Mouse (Mus musculus) lung, embryonic 14.5 days (tissue): Measurements from ENCODE around the gene Unc5a. TPM values are rescaled to one million over a fixed set of nuclear protein-coding genes. Genes with fewer than 3 reads are reported as not detected.

Source experiments
- ATAC-seq: fragments of 200-750 bp; cut with Nextera tagmentation; 2 replicates; pipeline ENCODE4 v1.8.0; 2017; ENCODE audit warnings: mild to moderate bottlenecking, moderate TSS enrichment, moderate library complexity; ENCODE audit not compliant: insufficient read depth
- DNase-seq: peaks from one replicate; pipeline ENCODE4 v3.0.0-alpha.2; 2015
- H3K27ac ChIP-seq: fragments of 300-500 bp; sonication (generic); 2 replicates; pipeline ENCODE4 v1.5.1; 2014; ENCODE audit warnings: low read depth, mild to moderate bottlenecking, moderate library complexity
- H3K27me3 ChIP-seq: fragments of 300-500 bp; sonication (generic); 2 replicates; pipeline ENCODE4 v1.6.1; 2014; ENCODE audit warnings: low read length, control low read depth; ENCODE audit not compliant: insufficient read depth
- H3K36me3 ChIP-seq: fragments of 300-500 bp; sonication (generic); 2 replicates; pipeline ENCODE4 v1.6.1; 2014; ENCODE audit warnings: control low read depth; ENCODE audit not compliant: insufficient read depth
- H3K4me1 ChIP-seq: fragments of 300-500 bp; sonication (generic); 2 replicates; pipeline ENCODE4 v1.6.1; 2014; ENCODE audit warnings: antibody characterized with exemption, control low read depth; ENCODE audit not compliant: insufficient read depth
- H3K4me2 ChIP-seq: fragments of 300-500 bp; sonication (generic); 2 replicates; pipeline ENCODE4 v1.6.1; 2014; ENCODE audit warnings: mild to moderate bottlenecking
- H3K4me3 ChIP-seq: fragments of 300-500 bp; sonication (generic); 2 replicates; pipeline ENCODE4 v1.5.1; 2014; ENCODE audit warnings: low read depth, low read length
- H3K9ac ChIP-seq: fragments of 300-500 bp; sonication (generic); 2 replicates; pipeline ENCODE4 v1.6.1; 2014
- H3K9me3 ChIP-seq: fragments of 300-500 bp; sonication (generic); 2 replicates; pipeline ENCODE4 v1.6.1; 2016; ENCODE audit warnings: low read depth, low read length, control low read depth
- CTCF ChIP-seq: IDR thresholded peaks from 2 replicates; pipeline ENCODE4 v1.5.1; 2016; ENCODE audit warnings: antibody characterized with exemption, low read depth
- WGBS: fragments of 180-500 bp; shearing (Covaris S2); extraction: QIAGEN DNeasy Blood & Tissue Kit; methylation state at CpG from one replicate; pipeline ENCODE4 v1.1.7; 2014; 5-methylcytosine and 5-hydroxymethylcytosine counted together
- polyA plus RNA-seq: library from polyadenylated mRNA; unstranded; fragments of >200 nt; fragmentation: Nextera tagmentation; extraction: Ambion mirVana; gene quantifications from 2 replicates; pipeline ENCODE4 v1.2.1, GENCODE M21; 2014

Gene Unc5a
- polyA plus RNA-seq, 1 experiment from 2014 or later: 7.5 TPM

DNA sequence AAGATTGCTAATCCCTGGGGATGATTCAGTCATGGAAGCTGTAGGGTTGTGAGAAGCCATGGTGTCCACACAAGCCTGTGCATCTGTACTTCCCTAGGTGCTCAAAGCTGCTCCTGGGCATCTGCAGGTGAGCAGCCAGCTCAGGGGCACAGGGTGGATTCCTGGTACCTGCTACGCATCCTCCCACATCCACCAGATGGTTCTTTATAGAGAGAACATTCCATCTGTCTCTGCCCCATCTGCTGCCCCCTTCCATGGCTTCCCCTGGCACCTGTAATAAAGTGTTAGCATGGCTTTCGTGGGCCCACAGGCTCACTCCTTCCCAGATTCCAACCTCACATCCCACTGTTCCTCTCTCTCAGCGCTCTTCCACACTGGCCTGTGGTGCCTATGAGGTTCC, 10.7 kb upstream of the Unc5a start:
- Histone ChIP-seq H3K9ac (no peak overlapping the region), H3K36me3 (no peaks in the 10 kb centered on the region), H3K27me3 (no peaks in the 10 kb centered on the region; the same call in 1 of the 2 replicates), H3K4me1 (peaks cover 7% of the 10 kb centered on the region; the same call in 1 of the 2 replicates), H3K27ac (no peak overlapping the region), H3K9me3 (no peaks in the 10 kb centered on the region), H3K4me2 (no peak overlapping the region), H3K4me3 (no peak overlapping the region)
- WGBS: 83% methylated on average over 3 of the region's 3 CpGs
- TF ChIP-seq CTCF: no peak
- ATAC-seq (no peak), DNase-seq (no peak)

- Histone ChIP-seq H3K9me3 (no peaks in the 10 kb centered on the region), H3K27ac (no peak overlapping the region), H3K9ac (no peak overlapping the region), H3K4me3 (no peak overlapping the region), H3K36me3 (no peaks in the 10 kb centered on the region), H3K27me3 (peaks cover 33% of the 10 kb centered on the region), H3K4me2 (no peak overlapping the region), H3K4me1 (no peaks in the 10 kb centered on the region)
- 44% methylated on average over 9 of the region's 9 CpGs for WGBS
- no peak for TF ChIP-seq CTCF
- peak; percentile 33 for DNase-seq
- ATAC-seq: no peak
These were observed 4.6 kb upstream of the Unc5a start for GRCm38 (mm10) chr13:54944411-54945157.

GRCm38 (mm10) chr13:54945332-54945731, 3.9 kb upstream of the Unc5a start:
- Histone ChIP-seq H3K36me3 (no peaks in the 10 kb centered on the region), H3K9me3 (no peaks in the 10 kb centered on the region), H3K4me1 (no peaks in the 10 kb centered on the region; the same call in 1 of the 2 replicates), H3K9ac (no peak overlapping the region), H3K4me3 (no peak overlapping the region), H3K4me2 (no peak overlapping the region), H3K27me3 (peaks cover 37% of the 10 kb centered on the region), H3K27ac (no peak overlapping the region)
- 5% methylated on average over 4 of the region's 4 CpGs for WGBS
- TF ChIP-seq CTCF: no peak
- ATAC-seq (no peak), DNase-seq (peak; percentile 86)

- Histone ChIP-seq H3K27ac (no peak overlapping the region), H3K27me3 (peaks cover 48% of the 10 kb centered on the region), H3K9me3 (no peaks in the 10 kb centered on the region), H3K36me3 (no peaks in the 10 kb centered on the region), H3K4me1 (no peaks in the 10 kb centered on the region; the same call in 1 of the 2 replicates), H3K9ac (no peak overlapping the region), H3K4me3 (no peak overlapping the region), H3K4me2 (no peak overlapping the region)
- no peak for ATAC-seq
- no peak for DNase-seq
- TF ChIP-seq CTCF: no peak
- WGBS: 68% methylated on average over 1 of the region's 1 CpGs
These were observed 2.8 kb upstream of the Unc5a start for GRCm38 (mm10) chr13:54946406-54946805.

- Histone ChIP-seq H3K4me3 (peak overlapping the region; percentile 65), H3K9me3 (no peaks in the 10 kb centered on the region), H3K9ac (peak overlapping the region; percentile 55), H3K4me1 (no peaks in the 10 kb centered on the region; the same call in 1 of the 2 replicates), H3K36me3 (no peaks in the 10 kb centered on the region), H3K27ac (no peak overlapping the region; the same call in 1 of the 2 replicates), H3K27me3 (peaks cover 55% of the 10 kb centered on the region), H3K4me2 (peak overlapping the region; percentile 99)
- TF ChIP-seq CTCF: no peak
- WGBS: 1% methylated on average over 43 of the region's 44 CpGs
- peak; percentile 68 for ATAC-seq
- peak; percentile 82 for DNase-seq
These were observed 381 bp downstream of the Unc5a start for GRCm38 (mm10) chr13:54949592-54949991.

GRCm38 (mm10) chr13:54950131-54950530, 920 bp downstream of the Unc5a start:
- no peaks in the 10 kb centered on the region for H3K36me3 ChIP-seq
- no peak overlapping the region for H3K27ac ChIP-seq
- no peaks in the 10 kb centered on the region; the same call in 1 of the 2 replicates for H3K4me1 ChIP-seq
- H3K9ac ChIP-seq: no peak overlapping the region; the same call in 1 of the 2 replicates
- under 1% methylated on average over 9 of the region's 9 CpGs for WGBS
- no peak for TF ChIP-seq CTCF
- DNase-seq (peak; percentile 15), ATAC-seq (no peak)
- H3K27me3 ChIP-seq: peaks cover 57% of the 10 kb centered on the region
- H3K9me3 ChIP-seq: no peaks in the 10 kb centered on the region
- peak overlapping the region; percentile 65 for H3K4me3 ChIP-seq
- H3K4me2 ChIP-seq: peak overlapping the region; percentile 99

DNA sequence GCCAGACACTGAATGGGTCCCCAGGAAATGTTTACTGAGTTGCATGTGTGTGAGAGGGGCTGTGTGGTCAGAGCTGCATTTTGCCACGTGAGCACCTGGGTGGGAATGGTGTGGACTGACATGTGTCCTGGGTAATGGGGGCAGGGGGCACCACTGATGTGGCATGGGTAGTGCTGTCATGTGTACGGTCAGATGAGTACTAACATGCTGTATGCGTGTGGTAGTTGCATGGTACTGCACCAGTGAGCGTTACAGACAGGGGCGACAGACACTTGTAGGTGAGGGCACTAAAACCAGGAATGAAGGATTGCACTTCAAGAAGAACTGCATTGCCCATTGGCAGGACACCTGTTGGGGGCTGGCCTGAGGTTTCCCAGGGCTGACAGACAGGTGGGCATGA, 2.0 kb downstream of the Unc5a start:
- no peak overlapping the region for H3K27ac ChIP-seq
- DNase-seq (no peak), ATAC-seq (no peak)
- H3K36me3 ChIP-seq: no peaks in the 10 kb centered on the region
- H3K4me3 ChIP-seq: no peak overlapping the region
- no peak overlapping the region for H3K9ac ChIP-seq
- H3K4me1 ChIP-seq: no peaks in the 10 kb centered on the region; the same call in 1 of the 2 replicates
- TF ChIP-seq CTCF: 0 out of 2 replicates have a peak, but pooled peaks have one; percentile 5
- no peaks in the 10 kb centered on the region for H3K9me3 ChIP-seq
- H3K27me3 ChIP-seq: peaks cover 64% of the 10 kb centered on the region
- WGBS: 43% methylated on average over 5 of the region's 5 CpGs
- no peak overlapping the region for H3K4me2 ChIP-seq
